7 mouse cellular contexts compared by ENCODE assay signal in the genomic region with DNA sequence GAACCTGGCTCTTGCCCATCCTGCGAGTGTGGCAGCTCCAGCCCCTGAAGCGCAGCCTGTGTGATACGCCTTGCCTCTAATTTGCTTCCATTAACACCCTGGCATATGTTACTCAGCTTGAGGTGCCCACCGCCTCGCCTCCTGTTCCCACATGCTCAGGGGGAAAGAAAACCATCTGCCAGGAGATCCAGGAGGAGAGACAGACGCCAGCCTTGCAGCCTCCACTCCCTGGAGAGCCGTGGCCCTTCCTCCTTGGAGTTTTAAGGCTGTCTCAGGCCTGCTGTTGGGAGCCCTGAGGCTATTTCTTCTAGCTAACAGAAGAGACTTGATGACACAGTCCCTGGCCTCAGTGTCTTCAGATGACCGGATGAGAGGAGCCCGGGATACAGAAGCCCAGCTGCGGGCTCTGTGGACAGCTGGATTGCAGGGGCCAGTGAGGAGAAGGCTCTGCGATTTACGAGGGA. TPM values are rescaled to one million over a fixed set of nuclear protein-coding genes. Genes with fewer than 3 reads are reported as not detected.
DNase-seq lines count a peak whose midpoint lies in the region; ATAC-seq and TF ChIP-seq lines count a peak whose summit lies in the region.

No protein-coding gene starts in this region.

- ATAC-seq in heart, embryonic 12.5 days (ENCODE audit: insufficient number of reproducible peaks, low FRiP score) = no peak
- ATAC-seq in midbrain, embryonic 16.5 days = no peak

- WGBS in cerebellum, adult 2 months = 12% methylated on average over 12 of the region's 12 CpGs
- WGBS in heart, embryonic 12.5 days = 42% methylated on average over 12 of the region's 12 CpGs
- 36% methylated on average over 12 of the region's 12 CpGs for WGBS in midbrain, embryonic 16.5 days

- no peak overlapping the region for H3K27ac ChIP-seq in cerebellum, adult 2 months (ENCODE audit: insufficient read depth, low read length)
- H3K27ac ChIP-seq in heart, embryonic 12.5 days (ENCODE audit: poor library complexity, severe bottlenecking) = peak overlapping the region; percentile 100
- H3K27ac ChIP-seq in midbrain, embryonic 16.5 days (ENCODE audit: low read length) = 0 out of 2 replicates have a peak overlapping the region, but pooled peaks have one; percentile 39

- no peak for TF ChIP-seq POLR2A in cerebellum, adult 2 months (IDR thresholded peaks at IDR 0.05; ENCODE audit: borderline replicate concordance, insufficient read depth, low read length)

- no peaks in the 10 kb centered on the region for H3K36me3 ChIP-seq in heart, embryonic 12.5 days
- no peaks in the 10 kb centered on the region for H3K36me3 ChIP-seq in midbrain, embryonic 16.5 days (ENCODE audit: control insufficient read depth, insufficient read depth, low read length)

- peaks cover 36% of the 10 kb centered on the region for H3K4me1 ChIP-seq in cerebellum, adult 2 months (ENCODE audit: control insufficient read depth, insufficient read depth, low read length)
- peaks cover 76% of the 10 kb centered on the region for H3K4me1 ChIP-seq in heart, embryonic 12.5 days (replicated peaks)
- H3K4me1 ChIP-seq in midbrain, embryonic 16.5 days (ENCODE audit: control insufficient read depth, insufficient read depth, low read length) = peaks cover 40% of the 10 kb centered on the region

- H3K4me3 ChIP-seq in cerebellum, adult 2 months (replicated peaks; ENCODE audit: insufficient read depth, low read depth, low read length) = no peak overlapping the region
- H3K4me3 ChIP-seq in heart, embryonic 12.5 days = no peak overlapping the region
- H3K4me3 ChIP-seq in midbrain, embryonic 16.5 days (ENCODE audit: low read depth, low read length) = no peak overlapping the region

- TF ChIP-seq CTCF in cerebellum, adult 2 months (IDR thresholded peaks at IDR 0.05; ENCODE audit: borderline replicate concordance, insufficient read depth, low read depth, low read length) = no peak

- DNase-seq in cerebellum, adult 2 months = peak; percentile 65 to 78
- peak; percentile 36 for DNase-seq in embryo, embryonic 9.5 days (ENCODE audit: extremely low spot score)
- peak; percentile 59 for DNase-seq in kidney, postnatal 14 days
- DNase-seq in adrenal gland, adult 18-20 months (ENCODE audit: low spot score in 2 of 2) = no peak
- no peak for DNase-seq in T-cell, adult 2 months (ENCODE audit: low spot score)

- H3K4me2 ChIP-seq in heart, embryonic 12.5 days = peak overlapping the region; percentile 33; the same call in 1 of the 2 replicates
- no peak overlapping the region for H3K4me2 ChIP-seq in midbrain, embryonic 16.5 days (ENCODE audit: low read length)

- H3K9ac ChIP-seq in heart, embryonic 12.5 days = peak overlapping the region; percentile 54
- H3K9ac ChIP-seq in midbrain, embryonic 16.5 days (ENCODE audit: low read depth, low read length) = no peak overlapping the region

- H3K27me3 ChIP-seq in cerebellum, adult 2 months (ENCODE audit: control insufficient read depth, insufficient read depth, low read length) = no peaks in the 10 kb centered on the region
- H3K27me3 ChIP-seq in heart, embryonic 12.5 days (replicated peaks) = no peaks in the 10 kb centered on the region
- no peaks in the 10 kb centered on the region for H3K27me3 ChIP-seq in midbrain, embryonic 16.5 days (ENCODE audit: control insufficient read depth, insufficient read depth, low read depth, low read length)

- no peaks in the 10 kb centered on the region for H3K9me3 ChIP-seq in heart, embryonic 12.5 days (replicated peaks)
- no peaks in the 10 kb centered on the region for H3K9me3 ChIP-seq in midbrain, embryonic 16.5 days (replicated peaks; ENCODE audit: control insufficient read depth, low read length, poor library complexity, severe bottlenecking)

RNA-seq across cellular contexts. Expression of gene Afap1, which starts 32.1 kb away (rescaled TPM):
- polyA plus RNA-seq in cerebellum, adult 2 months (2012; rRNA removed) = 13.6 and 13.9 TPM in 2 replicates
- polyA plus RNA-seq in heart, embryonic 12.5 days (2016; fragmentation: Nextera tagmentation; extraction: Ambion mirVana) = 30.5 and 33.1 TPM in 2 replicates
- 61.2 and 65.6 TPM in 2 replicates for polyA plus RNA-seq in midbrain, embryonic 16.5 days (2015; fragmentation: Nextera tagmentation; extraction: Ambion mirVana)
- 10 to 100 TPM; 15.3 to 33.0 TPM for total RNA-seq in adrenal gland, adult 18-20 months (2021)

Comparison
In these comparisons a context has a peak if more than half of its experiments do, and no peak if none do; other contexts are left out.
1. DNase-seq: peak in cerebellum, adult 2 months (2 of 2), embryo, embryonic 9.5 days (single experiment) and kidney, postnatal 14 days (single experiment); none in adrenal gland, adult 18-20 months (0 of 2) and T-cell, adult 2 months (single experiment).